Mouse (Mus musculus) testis, adult 2 months (tissue): Measurements from ENCODE around the gene Rap1gap2. TPM values are rescaled to one million over a fixed set of nuclear protein-coding genes. Genes with fewer than 3 reads are reported as not detected.

Experiments used
- H3K27ac ChIP-seq: fragments of 200-500 bp; 2 replicates; pipeline ENCODE4 v1.5.1; 2012; ENCODE audit warnings: low read depth, low read length; ENCODE audit not compliant: control insufficient read depth, insufficient read depth
- H3K27me3 ChIP-seq: fragments of 200-500 bp; 2 replicates; pipeline ENCODE4 v1.6.1; 2012; ENCODE audit warnings: mild to moderate bottlenecking, low read length, moderate library complexity; ENCODE audit not compliant: control insufficient read depth, insufficient read depth
- H3K36me3 ChIP-seq: fragments of 200-500 bp; 2 replicates; pipeline ENCODE4 v1.6.1; 2012; ENCODE audit warnings: mild to moderate bottlenecking, low read length; ENCODE audit not compliant: control insufficient read depth, insufficient read depth
- H3K4me1 ChIP-seq: fragments of 200-500 bp; 2 replicates; pipeline ENCODE4 v1.6.1; 2012; ENCODE audit warnings: low read length; ENCODE audit not compliant: control insufficient read depth, insufficient read depth
- H3K4me3 ChIP-seq: fragments of 200-500 bp; 2 replicates; pipeline ENCODE4 v1.5.1; 2012; ENCODE audit warnings: low read depth, mild to moderate bottlenecking, low read length, moderate library complexity, mixed read lengths; ENCODE audit not compliant: control insufficient read depth
- CTCF ChIP-seq: fragments of 200-500 bp; IDR thresholded peaks from 2 replicates; pipeline ENCODE4 v1.5.1; 2012; ENCODE audit warnings: low read depth, mild to moderate bottlenecking, inconsistent platforms, low read length, moderate library complexity; ENCODE audit not compliant: control insufficient read depth, insufficient read depth, insufficient replicate concordance
- POLR2A ChIP-seq: fragments of 200-500 bp; IDR thresholded peaks from 2 replicates; pipeline ENCODE4 v1.6.1; 2012; ENCODE audit warnings: low read depth, mild to moderate bottlenecking, inconsistent platforms, low read length, moderate library complexity; ENCODE audit not compliant: control insufficient read depth
- polyA plus RNA-seq: library from polyadenylated mRNA; depleted of rRNA; stranded (reverse); fragments of >200 nt; gene quantifications from 2 replicates; pipeline ENCODE4 v1.2.3, GENCODE M21; 2012

The Rap1gap2 gene
- polyA plus RNA-seq, 1 experiment, result 3.4 TPM

DNA sequence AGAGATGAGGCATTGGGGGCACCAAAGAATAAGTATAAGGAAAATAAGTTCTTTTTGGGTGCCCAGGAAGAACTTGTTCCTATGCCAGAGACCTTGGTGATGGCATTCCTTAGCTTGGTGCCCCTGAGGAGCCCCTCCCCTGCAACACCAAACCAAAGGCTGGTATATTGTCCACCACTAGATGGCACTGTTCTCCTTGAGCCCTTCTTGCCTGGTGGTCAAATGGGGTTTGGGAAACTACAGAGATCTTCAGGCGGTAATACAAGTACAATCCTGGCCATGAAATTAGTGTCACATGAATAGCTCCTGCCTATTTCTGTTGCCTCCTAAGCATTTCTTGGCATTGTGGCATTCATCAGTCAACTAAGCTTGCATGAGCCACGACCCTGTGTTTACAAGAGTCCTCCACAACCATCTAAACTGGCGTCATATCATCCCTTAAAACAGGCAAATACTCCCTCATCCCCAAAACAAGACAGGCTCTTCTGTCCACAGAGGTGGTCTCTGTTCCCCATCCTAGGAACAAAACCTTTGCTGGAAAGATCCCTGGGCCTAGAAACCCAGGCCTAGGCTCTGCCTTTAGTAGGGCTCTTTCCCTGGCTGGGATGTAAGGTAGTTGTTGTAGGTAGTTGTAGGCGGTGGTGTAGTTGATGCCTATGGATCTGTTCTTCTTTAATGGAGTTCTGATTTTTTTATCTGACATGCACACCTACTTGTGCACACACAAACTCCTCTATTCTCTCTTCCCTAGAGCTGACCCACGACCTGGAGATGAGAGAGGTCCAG lies 24.0 kb upstream of the Rap1gap2 start:
- TF ChIP-seq CTCF (peak; percentile 69; the same call in 1 of the 2 replicates), POLR2A (no peak)
- H3K27me3 ChIP-seq, result no peaks in the 10 kb centered on the region
- H3K27ac ChIP-seq, result no peak overlapping the region
- H3K4me1 ChIP-seq, result peaks cover 7% of the 10 kb centered on the region
- H3K36me3 ChIP-seq, result no peaks in the 10 kb centered on the region
- H3K4me3 ChIP-seq, result no peak overlapping the region

DNA sequence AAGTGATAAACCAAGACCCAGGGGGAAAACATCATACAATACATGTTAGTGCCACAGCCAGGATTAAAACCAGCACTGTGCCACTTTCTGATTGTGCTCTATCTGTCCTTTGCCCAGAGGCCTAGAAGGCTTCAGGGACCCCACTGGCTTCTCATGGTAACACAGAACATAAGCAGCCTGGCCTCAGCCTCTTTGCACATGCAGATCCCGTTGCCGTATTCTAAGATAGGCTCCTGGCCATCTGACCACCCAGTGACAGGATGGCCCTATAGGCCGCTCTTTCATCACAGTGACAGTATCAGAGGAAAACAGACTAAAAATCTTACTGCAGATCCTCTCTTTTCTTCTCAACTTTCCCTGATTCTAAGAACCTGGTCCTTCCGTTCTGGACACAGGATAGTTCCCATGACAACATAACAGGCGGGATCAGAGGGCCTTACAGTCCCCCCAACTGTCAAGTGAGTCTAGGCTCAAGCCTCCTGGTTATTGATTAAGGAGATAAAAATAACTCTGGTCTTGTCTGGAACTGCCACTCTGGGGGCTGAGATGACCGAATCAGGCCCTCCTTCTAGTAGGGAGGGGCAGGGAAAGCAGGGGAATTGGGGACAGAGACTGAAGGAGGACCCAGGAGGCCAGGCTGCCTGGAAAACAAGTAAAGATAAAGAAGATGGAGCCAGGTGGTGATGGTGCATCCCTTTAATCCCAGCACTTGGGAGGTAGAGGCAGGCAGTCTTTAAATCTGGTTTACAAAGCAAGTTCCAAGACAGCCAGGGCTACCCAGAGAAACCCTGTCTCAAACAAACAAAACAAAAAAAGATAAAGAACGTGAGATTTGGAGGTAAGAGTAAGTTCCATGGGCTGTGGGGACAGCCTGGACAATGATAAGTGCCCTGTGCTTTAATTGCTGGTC lies 21.4 kb upstream of the Rap1gap2 start:
- no peak for TF ChIP-seq CTCF
- TF ChIP-seq POLR2A, result no peak
- Histone ChIP-seq H3K27ac (no peak overlapping the region), H3K4me1 (peaks cover 4% of the 10 kb centered on the region), H3K27me3 (no peaks in the 10 kb centered on the region), H3K4me3 (peak overlapping the region; percentile 25), H3K36me3 (no peaks in the 10 kb centered on the region)

DNA sequence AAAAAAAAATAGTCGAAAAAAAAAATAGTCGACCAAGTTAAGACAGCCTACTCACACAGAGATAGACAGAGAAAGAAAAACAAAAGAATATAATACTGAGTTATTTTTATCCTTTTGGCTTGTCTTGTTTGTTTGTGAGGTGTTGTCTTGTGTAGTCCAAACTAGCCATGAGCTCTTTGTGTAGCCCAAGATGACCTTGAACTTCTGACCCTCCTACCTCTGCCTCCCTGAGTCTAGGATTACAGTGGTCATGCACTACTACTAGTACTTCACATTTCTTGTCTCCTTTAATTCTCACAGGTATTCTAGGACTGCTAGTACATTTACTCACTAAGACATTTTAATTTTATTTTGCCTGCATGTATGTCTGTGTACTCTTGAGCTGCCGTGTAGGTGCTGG lies 16.8 kb upstream of the Rap1gap2 start:
- Histone ChIP-seq H3K36me3 (no peaks in the 10 kb centered on the region), H3K27ac (no peak overlapping the region), H3K4me1 (peaks cover 4% of the 10 kb centered on the region), H3K4me3 (no peak overlapping the region), H3K27me3 (no peaks in the 10 kb centered on the region)
- TF ChIP-seq CTCF (no peak), POLR2A (no peak)

DNA sequence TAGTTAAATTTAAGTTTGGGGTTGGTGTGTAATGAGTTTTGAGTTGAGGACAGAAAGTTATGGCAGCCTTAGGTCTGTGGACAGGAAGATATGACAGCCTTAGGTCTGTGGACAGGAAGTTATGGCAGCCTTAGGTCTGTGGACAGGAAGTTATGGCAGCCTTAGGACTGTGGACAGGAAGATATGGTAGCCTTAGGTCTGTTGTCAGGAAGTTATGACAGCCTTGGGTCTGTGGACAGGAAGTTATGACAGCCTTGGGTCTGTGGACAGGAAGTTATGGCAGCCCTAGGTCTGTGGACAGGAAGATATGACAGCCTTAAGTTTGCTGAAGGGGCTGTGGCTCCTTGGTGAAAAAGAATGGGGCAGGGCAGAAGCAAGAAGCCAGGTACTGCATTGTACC lies 14.6 kb upstream of the Rap1gap2 start:
- Histone ChIP-seq H3K27me3 (no peaks in the 10 kb centered on the region), H3K4me3 (no peak overlapping the region), H3K4me1 (no peaks in the 10 kb centered on the region), H3K36me3 (no peaks in the 10 kb centered on the region), H3K27ac (no peak overlapping the region)
- TF ChIP-seq CTCF (no peak), POLR2A (no peak)

DNA sequence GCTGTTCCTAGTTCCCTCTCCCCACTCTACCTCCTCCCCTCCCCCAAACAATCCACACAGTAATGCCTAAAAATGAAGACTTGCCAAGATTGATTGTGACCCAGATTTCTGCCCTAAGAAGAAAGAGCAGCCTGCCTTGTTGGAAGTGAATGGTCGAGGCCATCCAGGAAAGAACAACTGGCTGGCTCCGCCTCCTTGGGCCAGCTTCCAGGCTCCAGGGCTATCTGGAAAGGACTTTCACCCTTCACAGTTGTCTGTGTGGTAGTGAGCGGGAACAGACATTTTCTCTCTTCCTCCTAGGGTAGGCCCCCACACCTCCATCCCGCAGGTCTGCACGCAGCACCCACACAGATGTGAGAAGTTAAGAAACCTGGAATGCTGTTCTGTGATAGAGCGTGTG lies 13.0 kb upstream of the Rap1gap2 start:
- Histone ChIP-seq H3K36me3 (no peaks in the 10 kb centered on the region), H3K27me3 (no peaks in the 10 kb centered on the region), H3K4me3 (no peak overlapping the region), H3K27ac (no peak overlapping the region), H3K4me1 (peaks cover 7% of the 10 kb centered on the region)
- TF ChIP-seq CTCF (no peak), POLR2A (no peak)

DNA sequence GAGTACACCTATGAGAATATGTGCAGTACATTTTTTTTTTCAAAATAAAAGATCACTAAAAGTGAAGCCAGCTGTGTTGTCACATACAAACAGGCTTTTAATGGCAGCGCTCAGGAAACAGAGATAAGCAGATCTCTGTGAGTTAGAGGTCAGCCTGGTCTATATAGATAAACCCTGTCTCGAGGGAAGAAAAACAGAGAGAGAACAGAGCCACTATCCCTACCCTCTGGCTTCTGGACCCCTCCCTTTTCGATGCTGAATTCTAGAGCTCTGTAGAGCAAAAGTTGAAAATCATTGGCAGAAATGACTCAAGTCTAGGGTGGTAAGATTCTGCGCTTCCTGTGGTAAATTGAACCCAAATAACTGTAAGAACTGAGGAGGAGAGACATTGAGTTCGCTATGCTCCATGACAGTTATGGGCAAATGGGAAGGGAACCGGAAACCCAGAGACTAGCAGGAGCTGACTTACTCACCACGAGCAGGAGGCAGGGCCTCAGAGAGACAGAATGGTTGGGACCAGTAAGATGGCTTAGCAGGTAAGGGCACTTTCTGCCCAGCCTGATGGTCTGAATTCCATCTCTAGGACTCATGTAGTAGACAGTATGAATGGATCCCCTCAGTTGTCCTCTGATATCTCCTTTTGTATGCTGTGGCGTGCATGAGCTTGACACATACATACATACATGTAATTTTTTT lies 11.4 kb upstream of the Rap1gap2 start:
- TF ChIP-seq POLR2A, result no peak
- no peak for TF ChIP-seq CTCF
- no peak overlapping the region for H3K27ac ChIP-seq

DNA sequence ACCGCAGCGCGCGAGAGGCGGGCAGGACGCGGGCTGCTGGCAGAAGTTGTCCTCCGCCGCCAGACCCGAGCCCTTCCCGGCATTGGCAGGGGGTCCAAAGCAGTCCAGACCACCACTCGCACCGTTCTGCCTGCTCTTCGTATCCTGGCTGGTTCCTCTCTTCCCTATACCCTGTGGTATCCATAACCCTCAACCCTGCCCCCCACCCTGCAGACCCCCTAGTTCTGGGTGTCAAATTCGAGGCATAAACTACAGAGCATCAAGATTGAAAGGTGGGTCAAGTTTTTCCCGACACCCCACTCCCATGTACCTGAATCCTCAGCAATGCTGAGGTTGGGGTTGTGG lies 9.2 kb upstream of the Rap1gap2 start:
- no peaks in the 10 kb centered on the region for H3K27me3 ChIP-seq
- no peak overlapping the region; the same call in 1 of the 2 replicates for H3K4me3 ChIP-seq
- H3K4me1 ChIP-seq, result peaks cover 7% of the 10 kb centered on the region
- H3K27ac ChIP-seq, result no peak overlapping the region
- H3K36me3 ChIP-seq, result no peaks in the 10 kb centered on the region
- no peak for TF ChIP-seq CTCF
- TF ChIP-seq POLR2A, result no peak

More for the DNA sequence above, 11.4 kb upstream of the Rap1gap2 start:
- Histone ChIP-seq H3K4me3 (no peak overlapping the region), H3K27me3 (no peaks in the 10 kb centered on the region), H3K4me1 (peaks cover 7% of the 10 kb centered on the region), H3K36me3 (no peaks in the 10 kb centered on the region)
